Mouse (Mus musculus) kidney, postnatal 0 days (tissue): ENCODE data around the gene Myo16. TPM values are rescaled to one million over a fixed set of nuclear protein-coding genes. Genes with fewer than 3 reads are reported as not detected.

ENCODE experiments used
- ATAC-seq: fragments of 200-750 bp; cut with Nextera tagmentation; replicated peaks from 2 replicates; pipeline ENCODE4 v1.8.0; 2017; ENCODE audit warnings: low read depth, moderate number of reproducible peaks, moderate TSS enrichment, moderate library complexity; ENCODE audit not compliant: low FRiP score
- DNase-seq: peaks from one replicate; pipeline ENCODE4 v3.0.0-alpha.2; 2016; ENCODE audit warnings: low spot score
- H3K27ac ChIP-seq: fragments of 300-500 bp; sonication (generic); 2 replicates; pipeline ENCODE4 v1.5.1; 2014; ENCODE audit warnings: mild to moderate bottlenecking
- H3K27me3 ChIP-seq: fragments of 300-500 bp; sonication (generic); 2 replicates; pipeline ENCODE4 v1.6.1; 2014; ENCODE audit warnings: low read length, mixed read lengths; ENCODE audit not compliant: insufficient read depth
- H3K36me3 ChIP-seq: fragments of 300-500 bp; sonication (generic); 2 replicates; pipeline ENCODE4 v1.6.1; 2014; ENCODE audit warnings: low read length, mixed read lengths; ENCODE audit not compliant: insufficient read depth
- H3K4me1 ChIP-seq: fragments of 300-500 bp; sonication (generic); replicated peaks from 2 replicates; pipeline ENCODE4 v1.6.1; 2014; ENCODE audit warnings: antibody characterized with exemption, low read length, mixed read lengths; ENCODE audit not compliant: insufficient read depth
- H3K4me2 ChIP-seq: fragments of 300-500 bp; sonication (generic); 2 replicates; pipeline ENCODE4 v1.6.1; 2014; ENCODE audit warnings: mild to moderate bottlenecking, low read length, moderate library complexity, mixed read lengths
- H3K4me3 ChIP-seq: fragments of 300-500 bp; sonication (generic); replicated peaks from 2 replicates; pipeline ENCODE4 v1.5.1; 2014; ENCODE audit warnings: low read depth, low read length
- H3K9ac ChIP-seq: fragments of 300-500 bp; sonication (generic); 2 replicates; pipeline ENCODE4 v1.6.1; 2014; ENCODE audit warnings: low read depth, low read length
- H3K9me3 ChIP-seq: fragments of 300-500 bp; sonication (generic); replicated peaks from 2 replicates; pipeline ENCODE4 v1.6.1; 2016; ENCODE audit warnings: low read length, inconsistent platforms, mixed read lengths
- CTCF ChIP-seq: IDR thresholded peaks from 2 replicates; pipeline ENCODE4 v1.5.1; 2016; ENCODE audit warnings: antibody characterized with exemption, low read depth, mild to moderate bottlenecking, moderate library complexity
- WGBS: fragments of 180-500 bp; shearing (Covaris S2); extraction: QIAGEN DNeasy Blood & Tissue Kit; methylation state at CpG from one replicate; pipeline ENCODE4 v1.1.7; 2014; 5-methylcytosine and 5-hydroxymethylcytosine counted together
- polyA plus RNA-seq: library from polyadenylated mRNA; unstranded; fragments of >200 nt; fragmentation: Nextera tagmentation; extraction: Ambion mirVana; gene quantifications from 2 replicates; pipeline ENCODE4 v1.2.1, GENCODE M21; 2015

Myo16 gene
- polyA plus RNA-seq, 1 experiment from 2014 or later = 0.08 TPM

DNA sequence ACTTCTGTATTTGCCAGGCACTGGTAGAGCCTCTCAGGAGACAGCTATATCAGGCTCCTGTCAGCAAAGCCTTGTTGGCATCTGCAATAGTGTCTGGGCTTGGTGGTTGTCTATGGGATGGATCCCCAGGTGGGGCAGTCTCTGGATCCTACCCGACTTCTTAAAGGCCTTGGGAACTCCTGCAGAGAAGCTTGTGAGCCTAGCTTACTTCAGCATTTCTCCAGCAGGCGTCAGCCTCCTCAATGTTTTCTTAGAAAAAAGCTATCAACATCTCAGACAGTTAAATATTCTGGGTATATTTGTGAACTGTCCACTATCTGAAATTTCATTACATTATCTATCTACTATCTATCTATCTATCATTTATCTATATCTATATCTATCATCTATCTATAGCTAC is 315.9 kb downstream of the Myo16 start:
- Histone ChIP-seq H3K36me3 (no peaks in the 10 kb centered on the region), H3K9ac (no peak overlapping the region), H3K27me3 (no peaks in the 10 kb centered on the region), H3K27ac (no peak overlapping the region), H3K4me3 (no peak overlapping the region), H3K4me1 (no peaks in the 10 kb centered on the region), H3K4me2 (no peak overlapping the region), H3K9me3 (no peaks in the 10 kb centered on the region)
- 54% methylated on average over 2 of the region's 2 CpGs for WGBS
- DNase-seq (peak; percentile 49), ATAC-seq (no peak)
- TF ChIP-seq CTCF = peak; percentile 48

DNA sequence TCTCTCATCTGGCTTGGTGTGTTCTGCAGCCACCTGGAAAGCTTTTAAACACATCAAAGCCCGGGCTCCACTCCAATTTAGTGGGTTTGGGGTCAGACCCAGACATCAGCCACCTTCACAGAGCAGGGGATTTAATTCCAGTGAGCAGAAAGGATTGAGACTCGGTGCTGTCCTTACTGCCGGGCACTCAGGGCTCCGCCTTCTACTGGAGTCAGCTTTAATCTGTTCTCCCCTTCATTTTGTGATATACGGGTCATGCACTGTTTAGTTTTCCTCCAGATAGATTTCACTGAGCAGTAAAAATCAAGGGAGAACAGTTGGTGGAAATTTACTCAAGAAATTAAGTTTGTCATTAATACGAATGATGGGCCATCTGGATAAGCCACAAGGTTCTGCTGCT is 316.6 kb downstream of the Myo16 start:
- H3K36me3 ChIP-seq = no peaks in the 10 kb centered on the region
- WGBS = 16% methylated on average over 6 of the region's 6 CpGs
- H3K4me1 ChIP-seq = no peaks in the 10 kb centered on the region
- no peaks in the 10 kb centered on the region for H3K9me3 ChIP-seq
- no peaks in the 10 kb centered on the region for H3K27me3 ChIP-seq
- no peak overlapping the region for H3K27ac ChIP-seq
- peak; percentile 36; the same call in 1 of the 2 replicates for ATAC-seq
- H3K9ac ChIP-seq = no peak overlapping the region
- no peak for TF ChIP-seq CTCF
- peak; percentile 59 for DNase-seq
- no peak overlapping the region for H3K4me2 ChIP-seq
- no peak overlapping the region for H3K4me3 ChIP-seq

DNA sequence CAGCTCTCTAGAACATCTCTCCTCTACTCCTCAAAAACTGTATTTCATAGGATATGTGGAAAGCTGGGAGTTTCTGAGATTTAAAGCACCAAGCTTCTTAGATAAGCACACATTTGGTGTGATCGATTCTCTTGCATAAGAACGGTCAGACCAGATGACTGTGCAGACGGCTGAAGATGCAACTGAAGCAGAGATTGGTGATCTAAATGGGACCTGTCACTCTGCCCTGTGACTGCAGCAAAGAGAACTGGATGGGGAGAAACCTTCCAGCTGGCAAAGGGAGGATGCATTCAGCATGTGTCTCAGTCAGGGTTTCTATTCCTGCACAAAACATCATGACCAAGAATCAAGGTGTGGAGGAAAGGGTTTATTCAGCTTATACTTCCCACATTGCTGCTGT is 318.7 kb downstream of the Myo16 start:
- no peak for TF ChIP-seq CTCF
- ATAC-seq = no peak
- WGBS = 80% methylated on average over 3 of the region's 3 CpGs

DNA sequence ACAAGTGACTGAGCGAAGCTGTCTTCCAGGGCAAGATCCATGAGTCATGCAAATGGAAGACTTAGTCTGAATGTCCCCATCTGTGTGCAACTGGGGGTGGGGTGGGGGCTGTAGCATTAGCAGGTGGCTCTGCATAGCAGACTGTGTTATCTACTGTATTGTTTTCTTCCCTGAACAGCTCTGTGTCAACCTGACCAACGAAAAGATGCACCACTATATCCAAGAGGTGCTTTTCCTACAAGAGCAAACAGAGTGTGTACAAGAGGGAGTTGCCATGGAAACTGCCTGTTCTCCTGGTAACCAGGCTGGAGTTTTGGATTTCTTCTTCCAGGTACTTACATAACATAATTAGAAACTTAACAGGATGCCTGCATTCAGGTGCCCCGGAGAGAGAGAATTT is 320.7 kb downstream of the Myo16 start:
- ATAC-seq = no peak
- Histone ChIP-seq H3K4me1 (no peaks in the 10 kb centered on the region), H3K4me2 (no peak overlapping the region), H3K4me3 (no peak overlapping the region), H3K27me3 (no peaks in the 10 kb centered on the region), H3K36me3 (no peaks in the 10 kb centered on the region), H3K9ac (no peak overlapping the region), H3K27ac (no peak overlapping the region), H3K9me3 (no peaks in the 10 kb centered on the region)
- DNase-seq = no peak
- no peak for TF ChIP-seq CTCF
- 85% methylated on average over 3 of the region's 3 CpGs for WGBS

More for the DNA sequence above, 318.7 kb downstream of the Myo16 start:
- Histone ChIP-seq H3K9ac (no peak overlapping the region), H3K9me3 (no peaks in the 10 kb centered on the region), H3K4me1 (no peaks in the 10 kb centered on the region), H3K27me3 (no peaks in the 10 kb centered on the region), H3K27ac (no peak overlapping the region), H3K4me2 (no peak overlapping the region), H3K4me3 (no peak overlapping the region), H3K36me3 (no peaks in the 10 kb centered on the region)
- DNase-seq = no peak

DNA sequence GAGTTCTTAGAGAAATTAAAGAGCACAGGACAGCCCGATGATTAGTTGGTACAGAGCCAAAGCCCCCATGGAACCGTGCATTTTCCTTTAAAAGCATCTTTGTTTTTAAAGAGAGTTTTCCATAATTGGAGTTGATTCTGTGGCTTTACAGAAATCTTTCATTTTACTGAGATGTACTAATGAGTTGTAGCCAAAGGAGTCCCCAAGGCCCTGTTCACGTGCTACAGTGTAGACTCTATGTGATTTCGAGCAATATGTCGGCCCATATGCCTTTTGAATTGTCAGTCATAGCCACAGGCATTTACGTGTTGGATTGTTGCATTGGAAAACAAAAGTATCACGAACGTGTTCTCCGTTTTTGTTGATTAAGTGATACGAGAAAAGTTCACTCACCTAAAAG is 325.3 kb downstream of the Myo16 start:
- no peak overlapping the region for H3K27ac ChIP-seq
- TF ChIP-seq CTCF = no peak
- DNase-seq = no peak
- no peak overlapping the region for H3K9ac ChIP-seq
- WGBS = 85% methylated on average over 10 of the region's 10 CpGs
- no peak for ATAC-seq
- no peak overlapping the region for H3K4me2 ChIP-seq
- no peaks in the 10 kb centered on the region for H3K9me3 ChIP-seq
- H3K27me3 ChIP-seq = no peaks in the 10 kb centered on the region
- no peak overlapping the region for H3K4me3 ChIP-seq
- H3K36me3 ChIP-seq = no peaks in the 10 kb centered on the region
- no peaks in the 10 kb centered on the region for H3K4me1 ChIP-seq

DNA sequence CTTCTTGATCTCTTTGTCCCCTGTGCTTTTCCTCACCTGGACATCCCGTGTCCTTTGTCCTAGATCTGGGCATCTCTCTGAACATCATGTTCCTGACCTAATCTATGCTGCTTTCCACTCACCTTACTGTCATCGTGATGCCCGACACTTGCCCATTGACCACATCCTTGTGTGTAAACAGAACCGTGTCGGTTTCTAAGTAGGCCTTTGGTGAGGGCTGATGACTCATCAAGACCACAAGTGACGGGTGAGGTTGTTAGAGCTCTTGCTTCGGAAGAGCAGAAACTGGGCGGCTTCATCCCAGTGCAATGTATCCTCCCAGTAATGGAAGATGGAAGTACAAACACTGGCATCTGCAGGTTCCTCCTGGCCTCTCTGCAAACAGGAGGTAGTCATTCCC is 327.1 kb downstream of the Myo16 start:
- no peak overlapping the region for H3K9ac ChIP-seq
- ATAC-seq (no peak), DNase-seq (no peak)
- H3K27me3 ChIP-seq = no peaks in the 10 kb centered on the region
- H3K4me1 ChIP-seq = no peaks in the 10 kb centered on the region
- H3K4me2 ChIP-seq = no peak overlapping the region
- TF ChIP-seq CTCF = no peak
- no peak overlapping the region for H3K27ac ChIP-seq
- H3K9me3 ChIP-seq = no peaks in the 10 kb centered on the region
- no peak overlapping the region for H3K4me3 ChIP-seq
- WGBS = 84% methylated on average over 8 of the region's 8 CpGs
- H3K36me3 ChIP-seq = no peaks in the 10 kb centered on the region

DNA sequence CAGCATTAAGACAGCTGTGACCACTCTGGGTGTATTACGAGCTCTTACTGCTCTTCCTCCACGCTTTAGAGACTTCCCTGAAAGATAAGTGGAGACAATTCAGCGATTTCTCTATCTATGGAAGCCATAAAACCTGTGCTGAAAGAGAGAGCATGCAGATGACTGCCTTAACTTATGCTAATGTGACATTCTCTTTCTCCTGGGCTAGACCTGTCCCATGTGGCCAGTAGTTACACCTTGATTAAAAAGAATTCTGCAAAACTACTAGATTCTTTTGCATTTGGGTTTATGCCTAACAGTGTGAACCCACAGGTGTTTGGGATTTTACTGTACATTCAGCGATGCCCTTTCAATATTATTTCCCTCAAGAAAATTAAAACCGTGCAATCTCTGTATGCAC is 328.4 kb downstream of the Myo16 start:
- Histone ChIP-seq H3K4me1 (no peaks in the 10 kb centered on the region), H3K27ac (no peak overlapping the region), H3K9me3 (no peaks in the 10 kb centered on the region), H3K4me3 (no peak overlapping the region), H3K4me2 (no peak overlapping the region), H3K36me3 (no peaks in the 10 kb centered on the region), H3K9ac (no peak overlapping the region), H3K27me3 (no peaks in the 10 kb centered on the region)
- no peak for ATAC-seq
- no peak for TF ChIP-seq CTCF
- WGBS = 72% methylated on average over 5 of the region's 5 CpGs
- no peak for DNase-seq
